Mouse (Mus musculus) embryo, embryonic 11 days (tissue): Measurements from ENCODE around the gene Clstn3.
"Not testable (repeated sequence)": the region's sequence is repeated elsewhere in the genome, so short reads cannot be mapped to it uniquely, and the experiment has no call there.

Experiments
- DNase-seq: peaks from one replicate; pipeline ENCODE4 v3.0.0-alpha.2; 2015

Gene Clstn3

DNA sequence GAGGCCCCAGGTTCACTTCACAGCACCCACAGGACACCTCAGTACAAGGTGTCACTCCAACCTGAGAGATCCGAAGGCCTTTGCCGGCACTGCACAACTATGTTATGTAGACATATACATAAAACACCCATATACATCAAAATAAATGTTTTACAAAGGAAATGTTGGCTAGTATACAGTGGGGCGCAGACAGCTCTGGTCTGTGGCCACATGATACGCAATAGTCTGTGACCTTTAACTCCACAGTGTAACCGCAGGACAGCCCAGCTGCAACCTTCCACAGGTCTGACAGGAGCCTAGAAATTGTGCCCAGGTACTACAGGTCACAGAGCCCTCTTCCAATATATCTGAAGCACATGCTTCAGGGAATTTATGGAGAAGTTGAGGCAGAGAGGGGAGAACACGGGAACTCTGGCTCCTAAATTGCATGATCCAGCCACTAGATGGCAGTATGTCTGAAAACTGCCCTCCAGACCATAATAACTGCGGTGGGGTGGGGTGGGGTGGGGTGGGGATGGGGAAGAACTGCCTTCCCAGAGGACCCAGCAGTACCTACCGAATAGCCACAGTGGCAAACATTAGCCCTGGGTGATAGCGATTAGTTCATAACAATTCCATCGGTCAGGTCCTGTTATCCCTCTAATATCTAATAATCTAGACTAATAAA is 16.3 kb downstream of the Clstn3 start:
- DNase-seq = no peak

DNA sequence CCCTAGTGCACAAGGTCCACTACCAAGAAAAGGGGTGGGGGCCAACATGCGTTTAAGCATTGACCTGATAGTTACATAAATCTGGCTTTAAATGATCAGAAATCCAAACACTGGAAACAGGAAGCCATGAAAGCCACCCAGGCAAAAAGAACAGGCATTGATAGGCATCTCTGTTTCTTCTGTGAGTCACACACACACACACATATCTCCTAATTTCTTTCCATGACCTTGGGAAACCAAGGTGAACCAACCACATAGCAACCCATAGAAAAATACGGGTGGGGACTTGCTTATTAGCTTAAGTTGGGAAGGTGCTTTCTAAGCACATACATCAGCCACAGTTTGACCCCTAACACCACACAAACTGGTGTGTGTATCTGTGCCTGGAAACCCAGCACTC is 17.2 kb downstream of the Clstn3 start:
- no peak for DNase-seq

DNA sequence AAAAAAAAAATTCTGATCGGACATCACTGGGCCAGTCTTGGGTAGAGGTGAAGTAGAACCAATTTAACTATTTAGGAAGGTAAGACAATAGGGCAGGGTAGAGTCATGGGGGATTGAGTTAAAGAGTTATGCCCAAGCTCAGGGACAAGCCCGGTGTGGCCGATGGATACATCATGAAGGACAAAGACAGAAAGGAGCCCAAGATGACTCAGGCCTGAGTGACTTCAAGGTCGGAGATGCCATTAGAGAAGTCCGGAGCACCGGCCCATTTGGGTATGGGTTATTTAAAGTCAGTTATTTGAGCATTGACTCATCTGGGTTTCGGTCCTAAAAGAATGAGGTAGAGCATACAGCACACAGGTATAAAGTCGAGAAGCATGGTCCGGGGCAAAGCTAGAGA is 18.1 kb downstream of the Clstn3 start:
- no peak for DNase-seq

DNA sequence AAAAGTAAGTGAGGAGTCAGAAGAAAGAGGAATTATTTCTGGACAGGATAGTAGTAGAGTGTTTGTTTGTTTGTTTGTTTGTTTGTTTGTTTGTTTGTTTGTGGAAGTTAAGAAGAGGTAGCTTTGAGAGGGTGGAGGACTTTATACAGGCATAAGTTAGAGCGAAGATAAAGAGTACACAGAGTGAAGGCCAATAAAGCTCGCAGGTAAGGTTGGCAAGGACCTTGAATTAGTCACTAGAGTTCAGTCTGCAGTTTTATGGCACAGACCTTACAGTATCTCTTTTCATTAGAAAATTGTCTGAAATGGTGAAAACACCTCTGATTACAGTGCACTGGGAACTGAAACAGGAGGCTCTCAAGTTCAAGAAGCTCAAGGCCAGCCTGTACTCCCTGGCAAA is 18.6 kb downstream of the Clstn3 start:
- no peak for DNase-seq

DNA sequence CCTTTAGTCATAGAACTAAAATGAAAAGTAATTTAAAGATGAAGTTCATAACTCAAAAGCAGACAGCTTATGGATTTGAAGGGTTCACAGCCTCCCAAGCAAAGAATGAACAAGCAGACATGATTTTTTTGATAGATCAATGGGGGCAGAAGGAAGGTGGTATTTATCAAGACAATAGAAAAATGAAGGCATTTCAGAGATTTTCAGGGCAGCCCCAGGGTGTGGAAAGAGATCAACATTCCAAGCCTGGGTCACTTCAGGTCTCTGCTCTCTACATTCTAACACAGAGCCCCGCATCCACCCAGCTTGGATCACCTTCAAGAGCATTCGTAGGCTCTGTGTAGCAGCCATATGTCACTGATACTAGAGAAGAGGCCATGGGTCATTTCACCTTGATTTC is 21.3 kb downstream of the Clstn3 start:
- no peak for DNase-seq

GRCm38 (mm10) chr6:124436245-124436644 is 28.3 kb downstream of the Clstn3 start:
- no peak for DNase-seq

DNA sequence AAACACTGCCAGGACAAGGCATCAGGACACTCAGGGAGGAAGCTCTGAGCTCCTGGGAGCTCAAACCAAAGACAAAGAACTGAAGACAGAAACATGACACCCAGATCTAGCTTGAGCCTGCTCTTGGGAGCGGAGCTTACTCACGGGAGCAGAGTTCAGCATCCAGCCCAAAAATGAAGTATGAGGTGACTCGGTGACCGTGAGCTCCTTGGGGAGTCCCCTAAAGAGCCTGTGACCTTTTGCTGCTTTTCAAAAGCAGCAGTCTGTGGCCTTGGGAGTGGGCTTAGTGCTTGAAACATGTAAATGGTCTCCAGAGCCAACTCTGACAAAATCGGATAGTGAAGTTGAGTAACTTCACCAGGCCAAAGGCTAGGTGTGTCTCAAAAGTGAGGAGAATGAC is 29.4 kb downstream of the Clstn3 start:
- no peak for DNase-seq

DNA sequence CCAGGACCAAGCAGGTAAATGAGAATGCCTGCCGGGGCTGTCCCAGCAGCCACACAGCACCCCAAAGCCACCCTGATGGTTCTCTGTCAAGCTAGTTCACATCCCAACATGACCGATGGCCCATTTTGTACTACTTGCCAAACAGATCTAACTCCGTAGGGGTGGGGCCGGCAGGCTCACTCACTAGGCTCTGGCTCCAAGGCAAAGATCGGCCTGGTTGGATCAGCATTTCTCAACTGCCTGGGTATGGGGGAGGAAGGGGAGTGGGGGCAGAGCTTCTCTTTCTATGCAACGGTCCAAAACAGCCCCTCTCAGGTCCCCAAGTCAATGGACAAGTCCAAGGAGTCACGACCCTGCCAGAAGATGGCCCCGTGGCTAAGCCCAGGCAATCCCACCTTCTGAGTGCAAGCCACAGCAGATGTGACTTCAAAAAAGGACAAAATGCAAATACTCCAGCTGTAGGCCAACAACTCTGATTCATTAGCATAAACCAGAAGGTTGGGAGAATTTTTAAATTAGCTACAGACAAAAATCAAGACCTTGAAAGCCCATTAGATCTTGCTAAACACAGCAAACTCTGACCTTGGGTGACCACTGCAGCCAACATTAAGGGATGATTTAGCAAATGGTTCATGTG is 30.8 kb downstream of the Clstn3 start:
- no peak for DNase-seq

GRCm38 (mm10) chr6:124430784-124431495 is 33.7 kb downstream of the Clstn3 start:
- peak; percentile 10 for DNase-seq

- no peak for DNase-seq
Measured at GRCm38 (mm10) chr6:124430379-124430778, 34.2 kb downstream of the Clstn3 start.

- no peak for DNase-seq
Measured at GRCm38 (mm10) chr6:124427791-124428576, 36.6 kb downstream of the Clstn3 start.

- DNase-seq = no peak
Measured at GRCm38 (mm10) chr6:124427289-124427688, 37.3 kb downstream of the Clstn3 start.

- no peak for DNase-seq
Measured at GRCm38 (mm10) chr6:124426604-124427003, 38.0 kb downstream of the Clstn3 start.

DNA sequence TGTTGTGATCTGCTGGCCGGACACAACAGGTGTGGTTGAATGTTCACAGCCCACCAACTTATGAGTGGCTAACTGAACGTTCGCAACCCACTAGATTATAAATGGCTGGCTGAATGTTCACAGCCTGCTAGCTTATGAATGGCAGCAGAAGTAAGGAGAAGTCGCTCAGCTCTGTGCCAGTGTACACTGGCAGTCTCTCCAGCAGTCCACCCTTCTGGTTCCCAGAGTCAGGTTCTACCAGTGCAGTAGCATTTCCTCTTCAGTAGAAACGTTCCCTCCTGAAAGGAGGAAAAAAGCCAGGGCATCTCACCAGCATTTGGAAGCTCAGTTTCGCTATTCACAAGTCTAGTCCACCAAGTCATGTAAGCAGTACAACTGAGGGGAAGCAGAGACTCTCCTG is 39.1 kb downstream of the Clstn3 start:
- no peak for DNase-seq

GRCm38 (mm10) chr6:124425042-124425441 is 39.6 kb downstream of the Clstn3 start:
- DNase-seq = not testable (repeated sequence)

DNA sequence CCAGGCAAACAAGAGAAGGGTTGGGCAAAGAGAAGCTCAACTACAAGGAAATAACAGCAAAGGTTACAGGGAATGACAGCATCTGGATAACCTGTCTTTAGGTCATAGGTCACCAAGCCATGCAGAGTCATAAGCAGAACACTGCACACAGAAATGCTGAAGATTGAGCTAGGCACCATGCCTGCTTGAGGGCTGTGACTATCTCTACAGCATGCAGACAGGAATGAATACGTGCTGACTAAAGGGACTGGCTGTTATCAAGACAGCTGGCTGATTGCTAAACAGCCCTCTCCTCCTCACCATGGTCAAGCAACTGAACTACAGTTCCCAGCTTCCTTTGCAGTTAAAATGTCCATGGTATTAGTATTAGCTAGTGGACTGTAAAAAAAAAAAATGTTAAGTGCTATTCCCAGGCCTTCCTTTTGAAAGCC is 40.5 kb downstream of the Clstn3 start:
- no peak for DNase-seq

GRCm38 (mm10) chr6:124418686-124419085 is 45.9 kb downstream of the Clstn3 start:
- DNase-seq = no peak

DNA sequence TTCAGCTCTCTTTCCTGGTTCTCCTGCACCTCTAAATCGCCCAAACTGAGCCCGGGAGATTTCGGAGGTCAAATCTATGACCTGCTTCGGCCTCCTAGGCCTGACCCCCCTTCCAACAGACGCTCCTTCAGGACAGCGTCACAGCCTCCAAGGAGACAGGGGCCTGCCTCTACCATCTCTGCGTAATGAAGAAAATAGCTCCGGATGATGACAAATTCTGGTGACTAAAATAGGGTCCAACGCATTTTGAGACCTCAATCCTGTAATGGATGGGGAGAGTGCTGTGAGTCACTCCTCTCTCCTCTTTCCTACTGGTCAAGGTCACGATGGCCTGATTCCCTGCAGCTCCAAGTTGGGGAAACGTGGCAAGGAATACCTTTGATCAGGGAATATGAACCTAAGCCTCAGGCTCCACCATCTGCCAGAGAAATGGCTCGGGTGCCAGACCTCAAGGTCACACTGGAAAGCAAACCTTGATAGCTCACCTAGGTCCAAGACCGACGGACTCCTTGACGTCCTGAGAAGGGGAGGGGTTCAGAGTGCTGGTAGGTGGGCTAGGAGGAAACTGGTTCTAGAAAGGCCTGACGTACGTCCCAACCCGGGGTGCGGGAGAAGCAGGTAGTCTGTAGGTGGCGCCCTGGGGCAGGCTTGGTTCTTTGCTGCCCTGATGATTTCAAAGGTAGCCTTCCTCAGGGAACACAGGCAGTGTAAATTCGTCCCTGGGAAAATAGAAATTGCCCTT is 49.1 kb downstream of the Clstn3 start:
- DNase-seq = peak; percentile 82

DNA sequence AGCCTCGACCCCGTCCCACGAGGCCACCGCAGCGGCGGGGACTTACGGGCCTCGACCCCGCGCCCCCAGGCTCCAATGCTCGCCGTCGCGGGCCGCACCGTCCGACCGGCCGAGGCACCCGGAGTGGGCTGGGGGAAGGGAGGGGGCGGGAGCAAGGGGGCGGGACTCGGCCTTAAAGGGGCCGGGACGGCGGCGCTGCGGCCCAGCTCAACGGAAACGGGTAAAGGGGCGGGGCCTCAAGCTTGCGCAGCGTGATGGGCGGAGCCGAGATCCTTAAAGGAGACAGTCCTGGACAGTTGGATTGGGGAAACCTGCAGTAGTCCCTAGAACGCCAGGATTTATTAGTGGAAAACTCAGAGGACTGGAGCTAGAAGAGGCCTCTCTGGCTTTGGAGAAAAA is 49.7 kb downstream of the Clstn3 start, which contains the start of gene Pex5:
Gene Pex5, minus strand, starts transcription at position 141 of the 399 bp plus-strand sequence.
- DNase-seq = peak; percentile 98

DNA sequence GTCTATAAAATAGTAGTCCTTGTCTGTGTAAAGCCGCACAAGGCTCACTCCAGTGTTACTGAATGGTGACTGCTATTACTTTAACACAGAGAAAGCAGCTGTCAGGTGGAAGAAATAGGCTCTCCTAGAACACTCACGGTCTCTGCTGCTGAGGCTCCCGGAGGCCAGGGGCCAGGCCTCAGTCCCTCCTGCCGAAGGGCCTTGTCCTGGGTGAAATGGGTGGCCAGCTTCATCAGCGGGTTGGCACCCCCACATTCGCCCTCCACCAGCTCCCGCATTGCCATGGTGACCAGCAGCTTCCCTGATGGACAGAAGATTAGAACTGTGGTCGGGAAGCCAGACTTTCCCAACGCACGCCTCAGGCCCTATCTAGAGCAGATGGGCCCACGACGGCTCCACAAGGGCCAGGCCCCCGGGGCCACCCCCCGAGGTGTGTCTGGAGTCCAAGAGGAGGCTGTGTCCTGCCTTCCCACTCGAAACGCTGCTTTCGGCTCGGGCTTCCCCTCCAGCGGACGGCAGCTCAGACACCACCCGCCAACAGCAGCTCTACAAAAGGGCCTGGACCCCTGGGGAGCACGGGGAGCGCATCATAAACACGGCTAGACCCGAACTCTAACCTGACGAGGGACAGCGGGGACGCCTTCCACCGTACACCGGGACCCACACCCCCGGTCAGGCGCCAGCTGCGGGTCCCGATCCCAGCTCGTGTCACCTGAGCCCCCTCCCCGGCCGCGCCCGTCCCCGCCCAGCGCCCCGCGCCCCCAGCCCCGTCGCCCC is 50.3 kb downstream of the Clstn3 start:
- peak; percentile 54 for DNase-seq

- no peak for DNase-seq
Measured at GRCm38 (mm10) chr6:124413770-124414149, 50.8 kb downstream of the Clstn3 start.

DNA sequence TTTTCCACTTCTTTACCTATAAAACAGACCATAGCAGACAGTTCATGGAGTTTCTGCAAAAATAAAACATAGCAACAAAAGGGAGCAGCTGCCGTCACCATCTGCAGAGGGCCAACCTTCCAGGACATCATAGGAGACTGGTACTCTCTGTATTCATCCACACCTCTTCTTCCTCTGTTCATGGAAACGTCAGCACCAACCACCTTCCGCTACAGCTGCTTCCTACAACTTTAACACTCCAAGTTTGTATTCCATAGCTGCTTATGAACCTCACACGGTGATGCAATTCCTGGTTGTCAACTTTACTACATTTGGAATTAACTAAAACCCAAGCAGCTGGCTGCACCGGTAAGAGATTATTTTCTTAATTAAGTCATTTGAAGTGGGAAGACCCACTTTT is 56.2 kb downstream of the Clstn3 start:
- DNase-seq = no peak
